Mouse (Mus musculus): Measurements from ENCODE around the gene Crispld2.

- TF ChIP-seq EP300 (IDR thresholded peaks at IDR 0.05; ENCODE audit: insufficient read depth, low read depth, low read length), result no peak
- no peak for TF ChIP-seq POLR2A (IDR thresholded peaks at IDR 0.05; ENCODE audit: insufficient read depth, low read length)
- peak; percentile 56 for TF ChIP-seq CTCF (IDR thresholded peaks at IDR 0.05; ENCODE audit: low read depth, low read length)
Measured at GRCm38 (mm10) chr8:119984085-119984484, 8.2 kb upstream of the Crispld2 start.

Measured in ES-Bruce4 (cell line).